ENCODE assay signal across 15 mouse cellular contexts in the genomic region with DNA sequence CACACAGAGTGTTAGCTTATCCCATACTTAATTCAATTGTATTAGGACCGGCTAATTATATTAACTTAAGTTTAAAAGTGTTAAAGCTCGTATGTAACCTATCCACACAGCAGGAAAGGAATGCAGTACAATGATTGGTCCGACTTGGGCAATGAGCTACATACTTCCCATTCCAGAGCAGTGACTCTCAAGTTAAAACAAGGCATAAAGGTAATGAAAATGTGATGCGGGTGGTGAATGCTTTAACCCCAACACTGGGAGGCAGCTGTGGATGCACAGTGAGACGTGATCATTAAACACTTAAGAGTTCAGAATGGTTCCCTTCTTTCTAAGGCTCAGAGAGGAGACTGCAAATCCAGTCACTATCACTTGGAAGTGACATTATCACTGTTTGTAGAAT. TPM values are rescaled to one million over a fixed set of nuclear protein-coding genes. Genes with fewer than 3 reads are reported as not detected.
DNase-seq lines count a peak whose midpoint lies in the region; ATAC-seq and TF ChIP-seq lines count a peak whose summit lies in the region.
"Had no signal": no experiment of that assay in that cellular context is flagged by ENCODE, and none has a peak within 500 bp of the region (broad histone marks: within the 10 kb centered on the region; RNA-seq: fewer than 3 reads in every experiment).

No protein-coding gene starts in this region.

- no peak for DNase-seq in heart, postnatal 25 days (ENCODE audit: low spot score)
- no peak for DNase-seq in stomach, postnatal 0 days (ENCODE audit: low spot score)
- no peak for DNase-seq in left cerebral cortex, postnatal 36 days (ENCODE audit: low spot score in 2 of 2)
- DNase-seq in right cerebral cortex, postnatal 36 days (ENCODE audit: low spot score in 2 of 2), result no peak
- DNase-seq: cerebellum, adult 2 months; midbrain, embryonic 14.5 days; right cerebral cortex, adult 18-20 months; thymus, postnatal 14 days had no signal

- no peak for TF ChIP-seq EP300 in stomach, postnatal 0 days (optimal IDR thresholded peaks at IDR 0.05)

- H3K27me3 ChIP-seq in heart, embryonic 11.5 days (ENCODE audit: control insufficient read depth, insufficient read depth, low read length), result no peaks in the 10 kb centered on the region
- no peaks in the 10 kb centered on the region for H3K27me3 ChIP-seq in stomach, embryonic 14.5 days (ENCODE audit: control insufficient read depth, insufficient read depth, low read length)
- H3K27me3 ChIP-seq in stomach, postnatal 0 days (ENCODE audit: control insufficient read depth, insufficient read depth, low read length), result no peaks in the 10 kb centered on the region
- H3K27me3 ChIP-seq in heart, embryonic 16.5 days (ENCODE audit: control insufficient read depth, insufficient read depth, low read length), result no peaks in the 10 kb centered on the region
- H3K27me3 ChIP-seq: forebrain, embryonic 13.5 days; hindbrain, embryonic 13.5 days; liver, embryonic 15.5 days; neural tube, embryonic 13.5 days had no signal

- H3K9me3 ChIP-seq in heart, embryonic 11.5 days (replicated peaks; ENCODE audit: control insufficient read depth, low read length), result no peaks in the 10 kb centered on the region
- no peaks in the 10 kb centered on the region for H3K9me3 ChIP-seq in stomach, embryonic 14.5 days (ENCODE audit: control insufficient read depth, low read depth, low read length)
- no peaks in the 10 kb centered on the region for H3K9me3 ChIP-seq in stomach, postnatal 0 days (ENCODE audit: control insufficient read depth, low read length)
- no peaks in the 10 kb centered on the region for H3K9me3 ChIP-seq in heart, embryonic 16.5 days (replicated peaks; ENCODE audit: control insufficient read depth, low read length)
- H3K9me3 ChIP-seq: forebrain, embryonic 13.5 days; hindbrain, embryonic 13.5 days; liver, embryonic 15.5 days; neural tube, embryonic 13.5 days had no signal

- 30% methylated on average over 5 of the region's 5 CpGs for WGBS in heart, embryonic 11.5 days (ENCODE audit: insufficient replicate concordance)
- WGBS in stomach, embryonic 14.5 days, result 50% methylated on average over 5 of the region's 5 CpGs
- 37% methylated on average over 5 of the region's 5 CpGs for WGBS in stomach, postnatal 0 days
- 25% methylated on average over 5 of the region's 5 CpGs for WGBS in heart, embryonic 16.5 days

- H3K9ac ChIP-seq in heart, embryonic 11.5 days (ENCODE audit: low read depth, low read length), result peak overlapping the region; percentile 54; the same call in 1 of the 2 replicates
- H3K9ac ChIP-seq in stomach, embryonic 14.5 days (replicated peaks; ENCODE audit: low read depth, low read length), result no peak overlapping the region
- no peak overlapping the region for H3K9ac ChIP-seq in stomach, postnatal 0 days (ENCODE audit: low read length)
- peak overlapping the region; percentile 28; the same call in 1 of the 2 replicates for H3K9ac ChIP-seq in heart, embryonic 16.5 days (ENCODE audit: low read length)
- H3K9ac ChIP-seq: forebrain, embryonic 13.5 days; hindbrain, embryonic 13.5 days; liver, embryonic 15.5 days; neural tube, embryonic 13.5 days had no signal

- intact Hi-C loops in heart, postnatal 25 days (cut with DNase I), result no loop called here
- intact Hi-C loops in left cerebral cortex, postnatal 36 days (cut with DNase I), result no loop called here

- peak overlapping the region; percentile 64 for H3K4me2 ChIP-seq in heart, embryonic 11.5 days
- H3K4me2 ChIP-seq in stomach, embryonic 14.5 days (replicated peaks; ENCODE audit: low read depth, low read length), result no peak overlapping the region
- H3K4me2 ChIP-seq in stomach, postnatal 0 days (replicated peaks; ENCODE audit: low read depth), result no peak overlapping the region
- peak overlapping the region; percentile 76 for H3K4me2 ChIP-seq in heart, embryonic 16.5 days (ENCODE audit: low read depth, low read length)
- H3K4me2 ChIP-seq: forebrain, embryonic 13.5 days; hindbrain, embryonic 13.5 days; neural tube, embryonic 13.5 days had no signal

- peak overlapping the region; percentile 79 for H3K27ac ChIP-seq in heart, embryonic 11.5 days (ENCODE audit: low read depth, low read length)
- H3K27ac ChIP-seq in stomach, embryonic 14.5 days (ENCODE audit: low read length), result 0 out of 2 replicates have a peak overlapping the region, but pooled peaks have one; percentile 3
- H3K27ac ChIP-seq in stomach, postnatal 0 days (replicated peaks), result no peak overlapping the region
- peak overlapping the region; percentile 87 for H3K27ac ChIP-seq in heart, embryonic 16.5 days (ENCODE audit: low read length)
- H3K27ac ChIP-seq: forebrain, embryonic 13.5 days; hindbrain, embryonic 13.5 days; liver, embryonic 15.5 days; neural tube, embryonic 13.5 days had no signal

- peak overlapping the region; percentile 12; the same call in 1 of the 2 replicates for H3K4me3 ChIP-seq in heart, embryonic 11.5 days (ENCODE audit: low read depth, low read length)
- H3K4me3 ChIP-seq in stomach, embryonic 14.5 days (ENCODE audit: low read depth, low read length), result no peak overlapping the region
- H3K4me3 ChIP-seq in stomach, postnatal 0 days (ENCODE audit: low read depth, low read length), result no peak overlapping the region
- peak overlapping the region; percentile 48 for H3K4me3 ChIP-seq in heart, embryonic 16.5 days (ENCODE audit: low read length)
- H3K4me3 ChIP-seq: forebrain, embryonic 13.5 days; hindbrain, embryonic 13.5 days; liver, embryonic 15.5 days; neural tube, embryonic 13.5 days had no signal

- no peak for TF ChIP-seq CTCF in stomach, postnatal 0 days (IDR thresholded peaks at IDR 0.05; ENCODE audit: low read depth)

- peaks cover 11% of the 10 kb centered on the region for H3K36me3 ChIP-seq in heart, embryonic 11.5 days (ENCODE audit: control insufficient read depth, insufficient read depth, low read length)
- H3K36me3 ChIP-seq in stomach, embryonic 14.5 days (ENCODE audit: control insufficient read depth, insufficient read depth, low read length), result peaks cover 18% of the 10 kb centered on the region
- no peaks in the 10 kb centered on the region for H3K36me3 ChIP-seq in stomach, postnatal 0 days (ENCODE audit: control insufficient read depth, insufficient read depth, low read length)
- peaks cover 16% of the 10 kb centered on the region for H3K36me3 ChIP-seq in heart, embryonic 16.5 days (ENCODE audit: control insufficient read depth, insufficient read depth)

- H3K4me1 ChIP-seq in heart, embryonic 11.5 days (ENCODE audit: control insufficient read depth, insufficient read depth, low read length), result peaks cover 39% of the 10 kb centered on the region
- H3K4me1 ChIP-seq in stomach, embryonic 14.5 days (ENCODE audit: control insufficient read depth, insufficient read depth, low read length), result peaks cover 34% of the 10 kb centered on the region
- peaks cover 2% of the 10 kb centered on the region; the same call in 1 of the 2 replicates for H3K4me1 ChIP-seq in stomach, postnatal 0 days (replicated peaks; ENCODE audit: control insufficient read depth, insufficient read depth)
- peaks cover 59% of the 10 kb centered on the region for H3K4me1 ChIP-seq in heart, embryonic 16.5 days (ENCODE audit: control insufficient read depth, insufficient read depth, low read length)

- no peak for ATAC-seq in heart, embryonic 11.5 days (replicated peaks; ENCODE audit: insufficient number of reproducible peaks, low FRiP score, low TSS enrichment)
- ATAC-seq in stomach, embryonic 14.5 days (ENCODE audit: insufficient number of reproducible peaks, insufficient read depth, low FRiP score, low read depth), result no peak
- no peak for ATAC-seq in stomach, postnatal 0 days (ENCODE audit: low FRiP score, low TSS enrichment)
- no peak for ATAC-seq in heart, embryonic 16.5 days (replicated peaks; ENCODE audit: extremely low read depth, insufficient read depth, low FRiP score)
- ATAC-seq: forebrain, embryonic 13.5 days had no signal

RNA-seq across cellular contexts. Expression of a gene that starts 3.2 kb away (rescaled TPM):
- 208 and 237 TPM in 2 replicates for polyA plus RNA-seq in heart, embryonic 11.5 days (2014; fragmentation: Nextera tagmentation; extraction: Ambion mirVana)
- total RNA-seq in heart, postnatal 25 days (2021), result 1,000 to 10,000 TPM; 1,192 to 1,218 TPM
- 16.6 and 20.0 TPM in 2 replicates for polyA plus RNA-seq in stomach, embryonic 14.5 days (2014; fragmentation: Nextera tagmentation; extraction: Ambion mirVana)
- 9.6 and 9.8 TPM in 2 replicates for polyA plus RNA-seq in stomach, postnatal 0 days (2015; fragmentation: Nextera tagmentation; extraction: Ambion mirVana)
- 216 and 224 TPM in 2 replicates for polyA plus RNA-seq in heart, embryonic 16.5 days (2015; fragmentation: Nextera tagmentation; extraction: Ambion mirVana)
- 1 to 10 TPM; 2.3 to 3.7 TPM for total RNA-seq in left cerebral cortex, postnatal 36 days (2021)

RNA-seq across cellular contexts. Expression of a gene that starts 3.5 kb away (rescaled TPM):
- polyA plus RNA-seq in heart, embryonic 11.5 days (2014; fragmentation: Nextera tagmentation; extraction: Ambion mirVana), result 878 and 906 TPM in 2 replicates
- total RNA-seq in heart, postnatal 25 days (2021), result 100 to 1,000 TPM; 944 to 988 TPM
- 569 and 588 TPM in 2 replicates for polyA plus RNA-seq in stomach, embryonic 14.5 days (2014; fragmentation: Nextera tagmentation; extraction: Ambion mirVana)
- polyA plus RNA-seq in stomach, postnatal 0 days (2015; fragmentation: Nextera tagmentation; extraction: Ambion mirVana), result 497 and 534 TPM in 2 replicates
- 666 and 686 TPM in 2 replicates for polyA plus RNA-seq in heart, embryonic 16.5 days (2015; fragmentation: Nextera tagmentation; extraction: Ambion mirVana)
- total RNA-seq in left cerebral cortex, postnatal 36 days (2021), result 10 to 100 TPM; 39.9 to 44.1 TPM

Comparison
In these comparisons a context has a peak if more than half of its experiments do, and no peak if none do; other contexts are left out.
1. H3K4me2 ChIP-seq: peak in heart, embryonic 11.5 days (single experiment) and heart, embryonic 16.5 days (single experiment); none in stomach, embryonic 14.5 days (single experiment) and stomach, postnatal 0 days (single experiment).
2. H3K4me3 ChIP-seq: peak in heart, embryonic 11.5 days (single experiment) and heart, embryonic 16.5 days (single experiment); none in stomach, embryonic 14.5 days (single experiment) and stomach, postnatal 0 days (single experiment).
3. H3K9ac ChIP-seq: peak in heart, embryonic 11.5 days (single experiment) and heart, embryonic 16.5 days (single experiment); none in stomach, embryonic 14.5 days (single experiment) and stomach, postnatal 0 days (single experiment).